Mouse (Mus musculus) kidney, adult 2 months (tissue): ENCODE data around the gene Ccdc18. TPM values are rescaled to one million over a fixed set of nuclear protein-coding genes. Genes with fewer than 3 reads are reported as not detected.

Experiments used
- polyA plus RNA-seq: library from polyadenylated mRNA; depleted of rRNA; stranded (reverse); fragments of >200 nt; gene quantifications from 2 replicates; pipeline ENCODE4 v1.2.3, GENCODE M21; 2012; rRNA removed

Gene Ccdc18
- polyA plus RNA-seq, 1 experiment = 0.06 TPM

Other genes starting within 250 kb of the Ccdc18 start
- gene Rpl5, start 232.4 kb upstream of the Ccdc18 start, polyA plus RNA-seq = 16.3 and 21.5 TPM in 2 replicates
- 4.4 and 7.0 TPM in 2 replicates for gene Fam69a, start 145.8 kb upstream of the Ccdc18 start, polyA plus RNA-seq
- 5.4 and 8.1 TPM in 2 replicates for gene Mtf2, start 67.2 kb upstream of the Ccdc18 start, polyA plus RNA-seq
- gene Tmed5, start 255 bp upstream of the Ccdc18 start, polyA plus RNA-seq = 39.7 and 60.9 TPM in 2 replicates
- 16.3 and 19.5 TPM in 2 replicates for gene Dr1, start 136.0 kb downstream of the Ccdc18 start, polyA plus RNA-seq
- gene Pigg, start 179.7 kb downstream of the Ccdc18 start, polyA plus RNA-seq = 16.6 and 18.7 TPM in 2 replicates
- gene Gm42517, start 235.0 kb downstream of the Ccdc18 start, polyA plus RNA-seq = 0.59 and 0.95 TPM in 2 replicates